Mouse (Mus musculus) stomach, postnatal 0 days (tissue): ENCODE measurements around the gene Ggnbp2. TPM values are rescaled to one million over a fixed set of nuclear protein-coding genes. Genes with fewer than 3 reads are reported as not detected.

Experiments
- ATAC-seq: fragments of 200-750 bp; cut with Nextera tagmentation; 2 replicates; pipeline ENCODE4 v1.8.0; 2017; ENCODE audit not compliant: low FRiP score, low TSS enrichment
- DNase-seq: peaks from one replicate; pipeline ENCODE4 v3.0.0-alpha.2; 2016; ENCODE audit warnings: low spot score
- H3K27ac ChIP-seq: fragments of 300-500 bp; sonication (generic); replicated peaks from 2 replicates; pipeline ENCODE4 v1.5.1; 2014; ENCODE audit warnings: mild to moderate bottlenecking, control low read depth
- H3K27me3 ChIP-seq: fragments of 300-500 bp; sonication (generic); 2 replicates; pipeline ENCODE4 v1.6.1; 2014; ENCODE audit warnings: low read length; ENCODE audit not compliant: control insufficient read depth, insufficient read depth
- H3K36me3 ChIP-seq: fragments of 300-500 bp; sonication (generic); 2 replicates; pipeline ENCODE4 v1.6.1; 2014; ENCODE audit warnings: low read length, mixed read lengths; ENCODE audit not compliant: control insufficient read depth, insufficient read depth
- H3K4me1 ChIP-seq: fragments of 300-500 bp; sonication (generic); replicated peaks from 2 replicates; pipeline ENCODE4 v1.6.1; 2014; ENCODE audit warnings: antibody characterized with exemption; ENCODE audit not compliant: control insufficient read depth, insufficient read depth
- H3K4me2 ChIP-seq: fragments of 300-500 bp; sonication (generic); replicated peaks from 2 replicates; pipeline ENCODE4 v1.6.1; 2014; ENCODE audit warnings: low read depth, mild to moderate bottlenecking, control low read depth, moderate library complexity
- H3K4me3 ChIP-seq: fragments of 300-500 bp; sonication (generic); 2 replicates; pipeline ENCODE4 v1.5.1; 2014; ENCODE audit warnings: low read depth, low read length, control low read depth
- H3K9ac ChIP-seq: fragments of 300-500 bp; sonication (generic); 2 replicates; pipeline ENCODE4 v1.6.1; 2014; ENCODE audit warnings: mild to moderate bottlenecking, low read length, control low read depth, mixed read lengths
- H3K9me3 ChIP-seq: fragments of 300-500 bp; sonication (generic); 2 replicates; pipeline ENCODE4 v1.6.1; 2016; ENCODE audit warnings: low read length; ENCODE audit not compliant: control insufficient read depth
- CTCF ChIP-seq: IDR thresholded peaks from 2 replicates; pipeline ENCODE4 v1.5.1; 2016; ENCODE audit warnings: antibody characterized with exemption, low read depth, mild to moderate bottlenecking, moderate library complexity
- EP300 ChIP-seq: optimal IDR thresholded peaks from 2 replicates; pipeline ENCODE3; 2016; ENCODE audit warnings: antibody characterized with exemption
- WGBS: fragments of 180-500 bp; shearing (Covaris S2); extraction: QIAGEN DNeasy Blood & Tissue Kit; methylation state at CpG from one replicate; pipeline ENCODE4 v1.1.7; 2014; 5-methylcytosine and 5-hydroxymethylcytosine counted together
- microRNA-seq: library from miRNA; unstranded; fragments of <30 nt; microRNA quantifications from one replicate; pipeline ENCODE4, GENCODE M21; 2016
- polyA plus RNA-seq: library from polyadenylated mRNA; unstranded; fragments of >200 nt; fragmentation: Nextera tagmentation; extraction: Ambion mirVana; gene quantifications from 2 replicates; pipeline ENCODE4 v1.2.1, GENCODE M21; 2015

Gene Ggnbp2
- polyA plus RNA-seq, 1 experiment from 2014 or later = 40.6 TPM

GRCm38 (mm10) chr11:84794496-84795113 lies 76.0 kb downstream of the Ggnbp2 start:
- H3K4me2 ChIP-seq = 0 out of 2 replicates have a peak overlapping the region, but pooled peaks have one; percentile 11

GRCm38 (mm10) chr11:84793545-84793944 lies 77.1 kb downstream of the Ggnbp2 start:
- H3K9ac ChIP-seq = no peak overlapping the region
- no peak overlapping the region for H3K4me3 ChIP-seq
- no peak overlapping the region for H3K4me2 ChIP-seq
- H3K27me3 ChIP-seq = no peaks in the 10 kb centered on the region
- H3K9me3 ChIP-seq = no peaks in the 10 kb centered on the region
- no peaks in the 10 kb centered on the region for H3K36me3 ChIP-seq
- TF ChIP-seq CTCF (no peak), EP300 (no peak)
- no peaks in the 10 kb centered on the region for H3K4me1 ChIP-seq
- H3K27ac ChIP-seq = no peak overlapping the region
- no peak for DNase-seq
- no peak for ATAC-seq

More at GRCm38 (mm10) chr11:84794496-84795113, 76.0 kb downstream of the Ggnbp2 start:
- H3K27me3 ChIP-seq = no peaks in the 10 kb centered on the region
- no peaks in the 10 kb centered on the region for H3K4me1 ChIP-seq
- WGBS = 9% methylated on average over 17 of the region's 17 CpGs
- H3K4me3 ChIP-seq = no peak overlapping the region
- H3K27ac ChIP-seq = no peak overlapping the region
- TF ChIP-seq CTCF = peak; percentile 98
- TF ChIP-seq EP300 = no peak
- peak; percentile 72 for DNase-seq
- no peaks in the 10 kb centered on the region for H3K36me3 ChIP-seq
- H3K9ac ChIP-seq = no peak overlapping the region
- ATAC-seq = peak; percentile 75
- no peaks in the 10 kb centered on the region for H3K9me3 ChIP-seq

- 44% methylated on average over 6 of the region's 6 CpGs for WGBS
- no peaks in the 10 kb centered on the region for H3K4me1 ChIP-seq
- H3K9ac ChIP-seq = no peak overlapping the region
- no peak for ATAC-seq
- no peak overlapping the region for H3K4me3 ChIP-seq
- no peak overlapping the region for H3K27ac ChIP-seq
- no peaks in the 10 kb centered on the region for H3K36me3 ChIP-seq
- no peak for DNase-seq
- no peak overlapping the region for H3K4me2 ChIP-seq
- no peaks in the 10 kb centered on the region for H3K9me3 ChIP-seq
- no peaks in the 10 kb centered on the region for H3K27me3 ChIP-seq
- TF ChIP-seq CTCF (no peak), EP300 (no peak)
Observed at GRCm38 (mm10) chr11:84790383-84790782, 80.2 kb downstream of the Ggnbp2 start.

Small RNAs within 50 kb of the gene (microRNA-seq; reads per million reads assigned to microRNA genes)
- not detected for gene Gm23564

Other genes with a start within 250 kb of the Ggnbp2 start
- 9.0 and 10.3 TPM in 2 replicates for gene Mrm1, start 51.3 kb downstream of the Ggnbp2 start, polyA plus RNA-seq
- 10.7 and 12.3 TPM in 2 replicates for gene Dhrs11, start 41.8 kb downstream of the Ggnbp2 start, polyA plus RNA-seq
- 5.7 and 7.3 TPM in 2 replicates for gene Myo19, start 9.3 kb upstream of the Ggnbp2 start, polyA plus RNA-seq
- gene Pigw, start 9.5 kb upstream of the Ggnbp2 start, polyA plus RNA-seq = 1.8 and 2.4 TPM in 2 replicates
- gene Znhit3, start 45.5 kb upstream of the Ggnbp2 start, polyA plus RNA-seq = 27.9 and 28.6 TPM in 2 replicates
- gene Car4, start 87.0 kb upstream of the Ggnbp2 start, polyA plus RNA-seq = 1.3 and 1.5 TPM in 2 replicates